In the genomic region with DNA sequence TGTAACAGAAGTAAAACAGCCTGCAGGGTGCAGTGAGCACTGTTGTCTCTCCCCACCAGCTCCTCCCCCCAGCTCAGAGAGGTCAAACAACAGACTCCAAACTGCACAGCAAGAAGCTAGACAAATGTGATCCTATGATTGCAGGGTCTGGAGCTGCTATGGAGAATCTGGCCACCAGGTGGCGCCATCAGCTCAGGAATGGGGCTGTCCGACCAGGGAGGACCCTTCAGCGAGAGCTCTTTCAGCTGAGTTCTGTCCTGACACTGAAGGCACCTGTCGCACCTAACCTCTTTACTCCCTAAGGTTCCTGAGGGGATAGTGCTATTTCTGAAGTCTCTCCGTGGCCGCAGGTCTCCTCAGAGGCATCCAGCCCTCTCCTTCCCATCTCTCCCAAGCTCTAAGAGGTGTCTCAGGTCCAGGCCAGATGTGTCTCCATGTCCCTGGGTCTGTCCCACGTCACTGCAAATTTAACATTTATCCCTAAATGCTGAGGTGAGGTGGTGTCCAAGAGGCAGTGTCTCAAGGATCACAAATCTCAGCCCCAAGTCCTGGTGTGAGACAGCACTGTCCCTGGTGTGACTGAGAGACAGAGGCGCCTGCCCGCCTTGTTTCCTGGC, we compare ENCODE assay signal across 8 mouse cellular contexts. TPM values are rescaled to one million over a fixed set of nuclear protein-coding genes. Genes with fewer than 3 reads are reported as not detected.
DNase-seq lines count a peak whose midpoint lies in the region; ATAC-seq and TF ChIP-seq lines count a peak whose summit lies in the region.

No protein-coding gene starts in this region.

- peaks cover 23% of the 10 kb centered on the region for H3K4me1 ChIP-seq in limb, embryonic 10.5 days
- no peaks in the 10 kb centered on the region for H3K4me1 ChIP-seq in midbrain, postnatal 0 days (ENCODE audit: insufficient read depth, low read length)

- H3K9ac ChIP-seq in midbrain, postnatal 0 days (replicated peaks; ENCODE audit: low read length, poor library complexity, severe bottlenecking) = no peak overlapping the region

- 0 out of 2 replicates have a peak, but pooled peaks have one; percentile 10 for ATAC-seq in midbrain, postnatal 0 days (ENCODE audit: low FRiP score)

- no peak overlapping the region for H3K4me3 ChIP-seq in limb, embryonic 10.5 days
- no peak overlapping the region for H3K4me3 ChIP-seq in midbrain, postnatal 0 days (ENCODE audit: low read depth, low read length)

- H3K27ac ChIP-seq in limb, embryonic 10.5 days = no peak overlapping the region
- H3K27ac ChIP-seq in midbrain, postnatal 0 days (ENCODE audit: low read depth, low read length) = no peak overlapping the region

- DNase-seq in 416B (ENCODE audit: low read depth) = peak; percentile 65
- DNase-seq in adrenal gland, postnatal 10 days = peak; percentile 93
- DNase-seq in embryo, embryonic 9.5 days (ENCODE audit: extremely low spot score) = peak; percentile 86
- peak; percentile 76 to 80 for DNase-seq in gastrocnemius, postnatal 4 days (ENCODE audit: low spot score in 2 of 2)
- DNase-seq in kidney, adult 8-10 months = peak; percentile 51 to 78
- peak; percentile 95 for DNase-seq in limb, embryonic 10.5 days (ENCODE audit: low spot score)
- DNase-seq in midbrain, postnatal 0 days (ENCODE audit: low spot score) = peak; percentile 86
- peak; percentile 40 to 54 for DNase-seq in spleen, postnatal 36 days (ENCODE audit: low spot score in 2 of 2)

- 33% methylated on average over 9 of the region's 9 CpGs for WGBS in limb, embryonic 10.5 days
- WGBS in midbrain, postnatal 0 days = 29% methylated on average over 9 of the region's 9 CpGs

- H3K27me3 ChIP-seq in limb, embryonic 10.5 days (ENCODE audit: low read depth, poor library complexity, severe bottlenecking) = peaks cover 7% of the 10 kb centered on the region; the same call in 1 of the 2 replicates
- no peaks in the 10 kb centered on the region; the same call in 1 of the 2 replicates for H3K27me3 ChIP-seq in midbrain, postnatal 0 days (ENCODE audit: insufficient read depth, low read length)

- peak; percentile 98 for TF ChIP-seq CTCF in midbrain, postnatal 0 days (IDR thresholded peaks at IDR 0.05)

- H3K36me3 ChIP-seq in limb, embryonic 10.5 days = no peaks in the 10 kb centered on the region
- no peaks in the 10 kb centered on the region for H3K36me3 ChIP-seq in midbrain, postnatal 0 days (ENCODE audit: insufficient read depth, low read length)

- no peaks in the 10 kb centered on the region for H3K9me3 ChIP-seq in limb, embryonic 10.5 days (replicated peaks)
- H3K9me3 ChIP-seq in midbrain, postnatal 0 days (ENCODE audit: low read length) = no peaks in the 10 kb centered on the region

- no peak overlapping the region for H3K4me2 ChIP-seq in midbrain, postnatal 0 days (ENCODE audit: low read depth, low read length, poor library complexity, severe bottlenecking)

RNA-seq across cellular contexts. Expression of a gene that starts 16.0 kb away (rescaled TPM):
- total RNA-seq in adrenal gland, postnatal 10 days (2021) = not detected
- not detected for total RNA-seq in gastrocnemius, postnatal 4 days (2021)
- 0.23 TPM in 1 of 2 replicates, not detected in the other for polyA plus RNA-seq in limb, embryonic 10.5 days (2016; fragmentation: Nextera tagmentation; extraction: Ambion mirVana)
- total RNA-seq in midbrain, postnatal 0 days (2014; rRNA removed) = 0.38 TPM in 1 of 2 replicates, not detected in the other
- polyA plus RNA-seq in midbrain, postnatal 0 days (2015; fragmentation: Nextera tagmentation; extraction: Ambion mirVana) = 0.20 and 0.27 TPM in 2 replicates

RNA-seq across cellular contexts. Expression of a gene that starts 47.3 kb away (rescaled TPM):
- 10 to 100 TPM; 24.6 to 30.4 TPM for total RNA-seq in adrenal gland, postnatal 10 days (2021)
- total RNA-seq in gastrocnemius, postnatal 4 days (2021) = 10 to 100 TPM; 24.4 to 26.4 TPM
- 10.5 and 15.4 TPM in 2 replicates for polyA plus RNA-seq in limb, embryonic 10.5 days (2016; fragmentation: Nextera tagmentation; extraction: Ambion mirVana)
- 28.2 and 34.5 TPM in 2 replicates for total RNA-seq in midbrain, postnatal 0 days (2014; rRNA removed)
- polyA plus RNA-seq in midbrain, postnatal 0 days (2015; fragmentation: Nextera tagmentation; extraction: Ambion mirVana) = 32.8 and 36.2 TPM in 2 replicates
